Mouse (Mus musculus): Measurements from ENCODE around the gene Abl1. TPM values are rescaled to one million over a fixed set of nuclear protein-coding genes. Genes with fewer than 3 reads are reported as not detected.
A peak's percentile ranks its signal among the peaks of the same experiment; 100 is the strongest.
"Not testable (repeated sequence)": the region's sequence is repeated elsewhere in the genome, so short reads cannot be mapped to it uniquely, and the experiment has no call there.

Abl1 gene
- total RNA-seq, 2 experiments from 2014 or later = 37.8 to 52.2 TPM

DNA sequence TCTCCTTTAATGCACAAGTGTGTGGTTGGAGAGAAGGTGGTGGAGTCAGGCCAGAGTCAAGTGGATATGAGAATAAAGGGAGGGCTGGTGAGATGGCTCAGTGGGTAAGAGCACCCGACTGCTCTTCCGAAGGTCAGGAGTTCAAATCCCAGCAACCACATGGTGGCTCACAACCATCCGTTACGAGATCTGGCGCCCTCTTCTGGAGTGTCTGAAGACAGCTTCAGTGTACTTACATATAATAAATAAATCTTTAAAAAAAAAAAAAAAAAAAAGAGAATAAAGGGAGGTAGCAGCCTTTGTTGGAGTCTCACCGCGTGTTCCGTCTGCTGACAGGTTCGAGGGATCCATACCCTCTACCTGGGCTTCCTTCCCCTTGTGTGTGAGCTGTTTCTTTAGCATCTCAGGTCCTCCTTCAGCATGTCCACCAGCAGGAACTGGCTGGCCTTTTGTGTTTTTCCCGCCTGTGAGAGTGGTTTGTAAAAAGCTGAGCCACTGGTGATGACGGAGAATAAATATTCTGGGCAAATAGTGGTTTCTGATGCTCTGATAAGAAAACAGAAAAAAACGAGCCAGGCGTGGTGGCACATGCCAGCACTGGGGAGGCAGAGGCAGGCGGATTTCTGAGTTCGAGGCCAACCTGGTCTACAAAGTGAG is 7.0 kb upstream of the Abl1 start:
- intact Hi-C loops (cut with DNase I) = loop anchor here (5.0 to 10.0 kb wide), 2 partner anchors 206 to 234 kb away; partner anchors contain the start of gene Lamc3
- DNase-seq (ENCODE audit: low spot score in 2 of 2) = not testable (repeated sequence)

DNA sequence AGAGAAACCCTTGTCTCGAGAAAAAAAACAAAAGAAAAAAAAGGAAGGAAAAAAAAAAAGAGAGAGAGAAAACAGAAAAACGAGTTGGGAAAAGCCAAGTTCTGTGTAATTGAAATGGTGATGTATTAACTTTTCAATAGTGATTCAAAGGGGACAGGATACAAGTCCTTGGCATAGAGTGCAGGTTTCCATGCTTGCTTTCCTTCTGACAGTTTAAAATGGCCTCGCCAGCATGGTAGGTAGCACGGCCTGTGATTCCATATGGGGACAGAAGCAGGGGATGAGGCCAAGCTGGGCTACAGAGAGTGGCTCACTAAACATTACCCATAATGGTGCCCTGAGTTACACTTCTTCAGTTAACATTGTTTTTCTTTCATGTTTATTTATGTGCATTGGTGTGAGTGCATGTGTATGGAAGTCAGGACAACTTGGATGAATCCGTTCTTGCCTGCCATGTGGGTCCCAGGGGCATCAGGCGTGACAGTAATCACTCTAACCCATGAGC is 6.4 kb upstream of the Abl1 start:
- intact Hi-C loops (cut with DNase I) = loop anchor here (2.0 to 10.0 kb wide), 3 partner anchors 103 to 233 kb away; partner anchors contain the start of gene Lamc3
- DNase-seq (ENCODE audit: low spot score in 2 of 2) = no peak

DNA sequence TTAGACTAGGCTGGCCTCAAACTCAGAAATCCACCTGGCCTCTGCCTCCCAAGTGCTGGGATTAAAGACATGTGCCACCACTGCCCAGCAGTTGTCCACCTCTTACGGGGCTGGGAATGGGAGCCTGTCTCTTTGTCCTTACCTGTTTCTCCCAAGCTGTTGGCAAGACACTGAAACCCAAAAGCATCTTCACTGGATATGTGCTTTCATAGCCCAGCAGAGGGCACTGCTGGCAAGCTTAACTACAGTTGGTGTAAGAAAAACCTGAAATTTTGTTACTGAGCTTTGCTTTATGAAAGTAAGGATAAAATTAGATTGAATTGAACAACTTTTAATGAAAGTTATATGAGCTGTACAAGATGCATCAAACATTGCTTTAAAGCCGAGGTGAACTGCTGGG is 4.5 kb upstream of the Abl1 start:
- intact Hi-C loops (cut with DNase I) = loop anchor here (2.0 to 10.0 kb wide), 3 partner anchors 101 to 231 kb away; partner anchors contain the start of gene Lamc3
- peak; percentile 41 to 49 for DNase-seq (ENCODE audit: low spot score in 2 of 2)

DNA sequence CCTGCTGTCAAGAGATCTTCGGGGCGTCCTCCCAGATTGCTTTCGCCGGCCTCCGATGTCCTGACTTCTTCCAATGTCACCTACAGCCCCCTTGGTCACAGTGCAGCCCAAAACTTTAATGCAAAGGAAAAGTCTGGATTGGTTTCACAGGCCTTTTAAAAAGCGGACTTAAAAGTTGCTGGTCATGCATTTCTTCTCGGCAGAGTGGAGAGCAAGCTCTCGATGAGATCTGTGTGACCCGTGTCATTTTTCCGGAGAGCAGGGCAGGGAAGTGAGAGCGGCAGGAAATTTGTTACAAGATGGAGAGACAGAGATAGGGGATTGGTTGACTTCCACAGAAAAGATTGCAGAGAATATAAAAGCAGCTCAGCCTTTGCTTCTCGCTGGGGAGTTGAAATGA is 869 bp downstream of the Abl1 start:
- DNase-seq (ENCODE audit: low spot score in 2 of 2) = no peak
- intact Hi-C loops (cut with DNase I) = loop anchor here (10.0 kb wide), 1 partner anchor 226 kb away; no protein-coding TSS in a partner anchor

DNA sequence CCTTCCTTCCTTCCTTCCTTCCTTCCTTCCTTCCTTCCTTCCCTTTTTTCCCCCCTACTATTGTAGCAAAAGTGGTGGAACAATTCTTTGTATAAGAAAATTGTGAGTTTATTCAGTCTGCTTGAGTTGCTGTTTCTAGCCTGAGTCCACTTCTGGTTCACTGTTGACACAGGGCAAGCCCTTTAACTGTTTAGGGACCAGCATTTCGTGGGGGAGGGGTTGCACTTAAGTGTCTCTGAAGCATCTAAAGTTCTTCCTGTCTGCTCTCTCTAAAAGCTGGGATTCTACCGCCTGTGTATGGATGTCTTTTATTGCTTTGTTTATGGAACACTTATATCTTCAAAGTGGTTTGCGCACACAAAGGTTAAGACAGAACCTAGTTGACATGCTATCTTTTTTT is 1.9 kb downstream of the Abl1 start:
- DNase-seq (ENCODE audit: low spot score in 2 of 2) = no peak
- intact Hi-C loops (cut with DNase I) = no loop called here

DNA sequence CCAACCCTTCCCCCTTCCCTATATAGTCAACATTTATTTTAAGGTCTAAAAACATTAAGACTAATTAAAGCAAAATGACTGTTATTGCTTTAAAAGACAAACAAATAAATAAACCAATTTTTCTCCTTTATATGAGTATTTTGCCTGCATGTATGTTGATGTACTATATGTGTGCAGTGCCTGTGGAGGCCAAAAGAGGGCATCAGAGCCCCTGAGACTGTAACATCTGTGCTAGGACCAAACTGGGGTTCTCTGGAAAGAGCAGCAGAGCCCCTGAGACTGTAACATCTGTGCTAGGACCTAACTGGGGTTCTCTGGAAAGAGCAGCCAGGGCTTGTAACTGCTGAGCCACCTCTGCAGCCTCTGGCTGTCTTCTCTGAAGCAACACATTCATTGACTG is 10.0 kb downstream of the Abl1 start:
- DNase-seq (ENCODE audit: low spot score in 2 of 2) = no peak
- intact Hi-C loops (cut with DNase I) = no loop called here

DNA sequence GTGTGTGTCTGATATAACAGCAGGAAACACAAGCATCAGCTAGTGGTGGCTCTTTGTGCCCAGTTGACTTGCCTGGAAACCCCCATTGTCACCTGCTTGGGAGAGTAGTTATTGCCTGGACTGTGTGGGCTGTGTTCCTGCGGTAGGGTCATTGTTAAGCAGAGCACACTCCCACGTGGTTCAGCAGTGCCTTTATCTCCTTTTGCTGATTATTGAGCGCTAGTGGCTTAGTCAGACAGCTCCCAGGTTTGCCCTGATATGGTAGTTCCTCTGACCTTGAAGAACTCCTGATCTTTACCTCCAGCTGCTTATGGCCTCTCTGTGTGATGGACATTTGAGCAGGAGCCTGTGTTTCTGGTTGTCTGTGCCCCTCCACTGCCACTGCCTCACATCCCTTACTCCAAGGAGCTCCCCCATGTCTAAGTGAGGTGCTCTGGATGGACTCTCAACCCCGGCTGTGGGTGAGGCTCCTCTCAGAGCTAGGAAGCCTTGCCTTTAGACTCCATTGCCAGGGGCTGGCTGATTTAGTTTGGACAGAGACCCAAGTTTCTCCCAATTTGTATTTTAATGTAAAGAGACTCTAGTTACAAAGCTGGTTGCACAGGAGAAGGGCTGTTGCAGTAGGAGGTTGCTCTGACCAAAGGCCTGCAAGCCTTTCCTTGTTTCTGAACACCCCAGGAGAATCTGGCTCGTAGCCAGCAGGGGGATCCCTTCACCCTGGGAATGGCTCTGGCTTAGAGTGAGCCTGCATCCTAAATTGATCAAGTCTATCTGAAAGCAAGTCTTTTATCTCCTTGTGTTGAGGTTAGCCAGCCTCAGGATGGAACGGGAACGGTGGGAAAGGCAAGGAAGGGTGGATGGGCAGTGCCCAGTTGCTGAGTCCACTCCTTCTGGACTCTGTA is 12.6 kb downstream of the Abl1 start:
- intact Hi-C loops (cut with DNase I) = no loop called here
- DNase-seq (ENCODE audit: low spot score in 2 of 2) = no peak

DNA sequence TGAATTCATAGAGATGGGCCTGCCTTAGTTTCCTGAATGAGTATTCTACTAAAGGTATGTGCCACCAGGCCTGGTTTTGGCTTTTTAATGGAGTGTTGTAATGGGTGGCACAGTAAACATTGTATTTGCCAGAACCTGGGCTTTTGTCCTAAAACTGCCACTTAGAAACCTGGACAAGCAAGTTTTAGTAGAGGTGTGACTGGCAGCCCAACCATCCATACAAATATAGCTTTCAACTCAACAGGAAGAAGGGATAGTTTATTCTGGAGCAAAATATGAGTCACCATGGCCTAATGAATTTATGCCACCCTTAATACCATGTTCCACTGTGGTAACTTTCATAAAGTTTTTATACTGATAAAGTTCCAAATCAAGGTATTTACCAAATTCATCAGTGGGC is 15.1 kb downstream of the Abl1 start:
- no peak for DNase-seq (ENCODE audit: low spot score in 2 of 2)
- intact Hi-C loops (cut with DNase I) = no loop called here

DNA sequence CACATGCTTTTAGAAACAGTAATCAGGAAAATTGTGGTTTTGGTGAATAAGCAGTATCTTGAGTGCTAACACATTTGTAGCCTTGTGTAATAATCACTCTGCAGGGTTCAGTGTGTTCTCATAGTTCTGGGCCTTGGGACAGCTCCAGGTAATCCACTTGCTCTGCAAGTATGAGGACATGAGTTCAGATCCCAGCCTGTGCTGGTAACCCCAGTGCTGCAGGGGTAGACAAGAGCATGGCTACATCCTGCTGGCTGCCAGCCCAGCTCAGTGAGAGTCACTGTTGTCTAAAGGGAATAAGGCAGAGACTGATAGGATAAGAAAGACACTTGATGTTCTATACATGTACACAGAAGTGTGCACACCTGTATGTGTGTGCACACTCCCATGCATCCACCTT is 17.7 kb downstream of the Abl1 start:
- no peak for DNase-seq (ENCODE audit: low spot score in 2 of 2)
- intact Hi-C loops (cut with DNase I) = no loop called here

DNA sequence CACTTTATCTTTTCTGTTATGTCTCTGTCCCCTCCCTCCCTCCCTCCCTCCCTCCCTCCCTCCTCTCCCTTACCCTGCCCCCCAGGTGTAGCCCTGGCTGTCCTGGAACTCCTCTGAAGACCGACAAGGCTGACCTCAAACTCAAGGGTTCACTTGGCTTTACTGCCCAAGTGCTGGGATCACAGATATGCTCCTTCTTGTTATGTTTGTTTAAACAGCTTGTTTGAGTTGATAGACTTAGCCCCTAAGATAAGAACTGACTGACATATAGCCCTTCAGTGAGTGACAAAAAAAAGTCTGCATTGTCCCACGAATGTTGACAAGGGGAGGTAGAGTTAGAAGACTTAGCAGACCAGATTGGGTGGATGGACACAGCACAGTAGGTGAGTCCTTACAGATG is 18.4 kb downstream of the Abl1 start:
- intact Hi-C loops (cut with DNase I) = no loop called here
- DNase-seq (ENCODE audit: low spot score in 2 of 2) = no peak

DNA sequence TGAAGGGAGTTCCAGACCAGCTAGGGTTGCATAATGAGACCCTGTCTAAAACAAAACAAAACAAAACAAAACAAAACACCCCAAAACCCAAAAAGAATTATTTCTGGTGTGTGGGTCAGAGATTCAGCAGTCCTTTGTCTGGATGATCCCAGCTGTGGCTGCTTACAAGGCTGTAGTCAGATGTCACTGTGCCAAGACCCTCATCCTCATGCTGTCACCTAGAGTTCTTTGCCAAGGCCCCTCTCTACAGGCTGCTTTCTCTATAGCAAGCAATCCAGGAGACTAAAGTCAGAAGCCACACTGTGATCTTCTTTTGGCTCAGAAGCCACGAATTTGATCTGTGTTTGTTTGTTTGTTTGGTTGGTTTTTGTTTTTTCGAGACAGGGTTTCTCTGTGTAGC is 24.5 kb downstream of the Abl1 start:
- intact Hi-C loops (cut with DNase I) = no loop called here
- DNase-seq (ENCODE audit: low spot score in 2 of 2) = no peak

DNA sequence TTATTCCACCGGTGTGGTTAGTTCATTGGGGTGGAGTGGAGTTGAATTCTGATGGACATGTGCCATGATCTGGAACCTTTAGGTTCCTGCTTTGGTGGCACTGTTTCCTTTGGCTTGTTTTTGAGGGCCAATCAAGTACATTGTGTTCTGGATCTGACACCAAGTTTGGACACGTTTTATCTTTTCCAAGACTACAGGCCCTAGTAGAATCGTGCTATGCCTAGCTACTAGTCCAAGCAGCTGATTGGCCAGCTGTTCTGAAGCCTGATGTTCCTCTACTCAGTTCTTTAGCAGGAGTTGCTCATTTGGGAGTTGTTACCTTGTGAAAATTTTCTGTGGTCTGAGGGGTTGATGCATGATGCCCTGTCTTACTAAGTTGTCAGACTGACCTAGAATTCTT is 25.6 kb downstream of the Abl1 start:
- intact Hi-C loops (cut with DNase I) = no loop called here
- no peak for DNase-seq (ENCODE audit: low spot score in 2 of 2)

DNA sequence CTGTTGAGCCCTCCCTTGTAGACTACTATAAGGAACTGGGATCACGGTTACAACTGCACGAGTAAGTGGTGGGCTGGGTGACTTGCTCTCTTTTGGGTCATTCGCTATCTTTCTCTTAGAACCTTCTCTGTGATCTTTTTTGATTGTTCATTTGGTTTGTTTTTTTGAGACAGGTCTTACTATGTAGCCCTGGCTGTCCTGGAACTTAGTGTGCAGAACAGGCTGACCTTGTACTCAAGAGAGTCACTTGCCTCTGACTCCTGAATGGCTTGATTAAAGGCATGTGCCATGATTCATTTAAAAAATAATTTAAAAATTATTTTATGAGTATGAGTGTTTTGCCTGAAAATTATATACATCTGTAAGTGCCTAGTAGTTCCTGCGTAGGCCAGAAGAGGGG is 26.6 kb downstream of the Abl1 start:
- DNase-seq (ENCODE audit: low spot score in 2 of 2) = no peak
- intact Hi-C loops (cut with DNase I) = no loop called here

DNA sequence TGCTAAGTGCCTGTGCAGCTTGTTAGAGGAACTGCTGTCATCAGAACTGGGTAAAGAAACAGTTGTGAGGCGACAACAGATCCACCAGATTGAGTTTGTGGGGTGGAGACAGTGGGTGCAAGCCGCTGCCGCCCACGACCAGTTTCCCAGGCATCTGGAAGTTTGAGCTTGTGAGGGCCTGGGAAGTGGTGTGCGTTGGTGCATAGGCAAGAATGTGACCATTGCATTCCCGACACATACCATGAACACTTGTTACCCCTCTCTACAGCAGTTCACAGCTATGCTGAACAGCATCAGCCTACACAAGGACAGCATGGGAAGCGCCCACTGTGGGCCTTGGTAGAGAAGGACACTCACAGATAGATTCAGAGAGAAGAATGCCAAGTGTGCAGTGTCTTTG is 27.8 kb downstream of the Abl1 start:
- intact Hi-C loops (cut with DNase I) = no loop called here
- peak; percentile 66 to 74 for DNase-seq (ENCODE audit: low spot score in 2 of 2)

DNA sequence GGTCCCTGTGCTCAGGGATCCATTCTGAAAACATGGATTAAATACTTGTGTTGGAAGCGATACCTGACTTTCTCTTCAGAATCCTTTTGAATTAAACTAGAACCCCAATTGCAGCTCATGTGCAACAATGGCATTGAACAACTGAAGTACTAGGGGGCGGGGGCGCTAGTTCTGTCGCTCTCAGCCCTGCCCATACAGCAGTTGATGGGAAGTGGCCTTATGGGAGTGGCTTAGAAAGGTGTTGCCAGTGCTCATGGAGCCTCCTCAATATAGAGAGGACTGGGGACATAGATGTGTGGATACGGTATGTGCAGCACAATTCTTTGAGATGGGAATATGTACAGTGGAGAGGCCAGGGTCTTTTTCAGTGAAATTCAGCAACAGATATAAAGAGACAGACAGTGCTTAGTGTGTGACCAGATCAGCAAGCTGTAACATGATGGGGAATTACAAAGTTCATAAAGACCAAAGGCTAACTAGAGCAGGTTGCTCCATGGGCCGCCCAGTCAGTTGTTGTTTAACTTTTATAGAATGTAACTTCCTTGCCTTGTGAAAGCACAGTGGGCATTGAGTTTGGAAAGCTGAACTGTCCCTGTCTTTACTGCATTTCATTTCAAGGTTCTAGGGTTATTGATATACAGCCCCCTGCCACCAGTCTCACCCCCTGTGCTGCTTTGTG is 31.2 kb downstream of the Abl1 start:
- intact Hi-C loops (cut with DNase I) = no loop called here
- DNase-seq (ENCODE audit: low spot score in 2 of 2) = no peak

DNA sequence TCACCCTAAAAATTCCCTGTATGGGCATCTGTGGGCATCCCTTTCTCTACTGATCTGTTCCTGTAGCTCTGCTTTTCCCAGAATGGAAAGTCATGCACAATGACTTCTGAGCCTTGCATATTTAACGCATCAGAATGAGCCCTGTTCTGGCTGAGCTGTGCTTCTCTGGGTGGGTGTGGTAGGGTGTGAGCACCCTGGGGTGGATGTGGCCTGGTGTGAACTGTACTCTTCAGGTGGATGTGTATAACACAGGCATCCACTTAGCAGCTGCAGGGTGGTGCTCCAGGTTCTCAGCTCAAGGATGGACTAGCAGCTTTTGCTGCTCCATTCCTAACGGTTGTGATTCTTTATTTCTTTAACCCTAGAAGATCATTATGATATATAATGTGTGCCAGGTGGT is 31.8 kb downstream of the Abl1 start:
- DNase-seq (ENCODE audit: low spot score in 2 of 2) = no peak
- intact Hi-C loops (cut with DNase I) = no loop called here

DNA sequence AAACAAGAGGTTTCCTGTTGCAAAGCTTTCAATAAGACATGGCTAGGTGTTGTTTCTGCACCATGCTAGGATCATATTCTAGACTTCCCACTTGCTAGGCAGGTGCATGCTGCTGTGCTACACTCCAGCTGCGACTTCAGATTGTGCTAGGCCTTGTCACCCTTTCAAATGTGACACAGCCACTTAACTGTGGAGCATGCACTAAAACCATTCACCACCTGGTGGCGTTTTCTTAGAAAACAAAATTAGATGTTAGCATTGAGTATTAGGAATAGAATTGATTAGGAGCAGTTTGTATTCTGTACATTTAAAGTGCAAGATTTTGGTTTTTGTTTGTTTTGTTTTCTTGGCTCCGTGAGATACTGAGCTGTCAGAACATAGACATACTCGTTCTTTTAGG is 32.6 kb downstream of the Abl1 start:
- intact Hi-C loops (cut with DNase I) = no loop called here
- DNase-seq (ENCODE audit: low spot score in 2 of 2) = no peak

DNA sequence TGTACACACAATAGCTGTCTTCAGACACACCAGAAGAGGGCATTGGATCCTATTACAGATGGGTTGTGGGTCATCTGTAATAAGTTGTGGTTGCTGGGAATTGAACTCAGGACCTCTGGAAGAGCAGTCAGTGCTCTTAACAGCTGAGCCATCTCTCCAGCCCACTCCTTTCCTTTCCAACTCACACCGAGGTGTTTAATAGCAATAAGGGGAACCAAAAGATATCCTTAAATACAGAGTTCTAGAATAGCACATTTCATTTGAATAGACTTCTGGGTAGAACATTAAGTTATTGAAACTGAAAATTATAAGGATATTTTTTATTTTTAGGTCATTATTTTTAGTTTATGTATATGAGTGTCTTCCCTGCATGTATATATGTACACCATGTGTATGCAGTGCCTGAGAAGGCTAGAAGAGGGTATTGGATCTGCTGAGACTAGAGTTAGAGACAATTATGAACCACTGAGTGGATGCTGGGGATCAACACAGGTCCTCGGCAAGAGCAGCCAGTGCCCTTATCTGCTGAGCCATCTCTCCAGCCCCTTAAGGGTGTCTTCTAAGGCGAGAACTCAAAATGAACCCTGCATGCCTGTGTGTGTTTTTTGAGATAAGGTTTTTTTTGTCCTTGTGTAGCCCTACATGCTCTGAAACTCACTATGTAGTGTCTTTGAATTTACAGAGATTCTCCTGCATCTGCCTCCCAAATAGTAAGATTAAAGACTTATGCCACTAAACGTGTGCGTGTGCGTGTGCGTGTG is 36.7 kb downstream of the Abl1 start:
- intact Hi-C loops (cut with DNase I) = no loop called here
- no peak for DNase-seq (ENCODE audit: low spot score in 2 of 2)

DNA sequence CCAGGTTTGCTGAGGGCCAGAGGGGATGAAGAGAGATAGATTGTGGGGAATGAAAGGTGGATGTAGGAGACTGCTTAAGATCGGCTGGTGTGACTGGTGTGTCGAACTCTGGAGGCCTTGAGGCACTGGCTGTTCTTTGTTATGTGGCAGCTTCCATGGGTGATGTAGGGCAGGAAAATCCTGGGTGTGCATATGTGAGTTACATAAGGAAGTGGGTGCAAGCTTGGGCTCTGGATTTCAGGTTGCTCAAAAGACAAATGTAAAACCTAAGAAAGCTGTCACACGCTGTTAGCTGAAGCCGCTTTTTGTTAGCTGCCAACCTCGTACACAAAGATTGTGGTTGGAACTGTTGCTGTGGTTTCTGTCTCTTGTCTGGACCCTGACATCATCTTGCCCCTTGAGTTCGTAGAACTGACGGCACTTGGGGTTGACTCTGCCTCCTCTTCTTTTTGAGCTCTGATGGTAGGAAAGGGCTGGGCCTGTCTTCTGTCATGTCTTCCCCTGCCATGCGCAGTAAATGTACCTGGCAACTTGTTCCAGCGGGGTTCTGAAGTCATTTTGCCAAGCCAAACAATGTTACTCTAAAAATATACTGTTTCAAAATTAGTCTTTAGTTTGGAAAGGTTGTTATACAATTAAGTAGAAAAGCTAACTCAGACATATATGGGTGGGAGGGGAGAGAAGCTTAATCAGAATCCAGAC is 39.6 kb downstream of the Abl1 start:
- intact Hi-C loops (cut with DNase I) = no loop called here
- DNase-seq (ENCODE audit: low spot score in 2 of 2) = peak; percentile 38 to 44
